Mouse (Mus musculus): ENCODE results near the gene Irs3. TPM values are rescaled to one million over a fixed set of nuclear protein-coding genes. Genes with fewer than 3 reads are reported as not detected.

The Irs3 gene
- polyA plus RNA-seq, 1 experiment from 2014 or later = 0.16 TPM

GRCm38 (mm10) chr5:137601365-137601729 lies 44.2 kb downstream of the Irs3 start:
- Histone ChIP-seq H3K27ac (ENCODE audit: low read depth, low read length) (0 out of 2 replicates have a peak overlapping the region, but pooled peaks have one; percentile 16), H3K27me3 (replicated peaks; ENCODE audit: control insufficient read depth, insufficient read depth, low read length) (no peaks in the 10 kb centered on the region), H3K4me1 (ENCODE audit: control insufficient read depth, insufficient read depth, low read depth, low read length) (peaks cover 16% of the 10 kb centered on the region), H3K9me3 (ENCODE audit: control insufficient read depth, low read length) (no peaks in the 10 kb centered on the region), H3K4me3 (ENCODE audit: low read length) (peak overlapping the region; percentile 63), H3K9ac (ENCODE audit: low read depth, low read length) (peak overlapping the region; percentile 48), H3K4me2 (ENCODE audit: low read length) (peak overlapping the region; percentile 81), H3K36me3 (ENCODE audit: control insufficient read depth, insufficient read depth, low read length) (peaks cover 2% of the 10 kb centered on the region; the same call in 1 of the 2 replicates)
- ATAC-seq = no peak
- WGBS = under 1% methylated on average over 22 of the region's 22 CpGs

GRCm38 (mm10) chr5:137600619-137601364 lies 44.7 kb downstream of the Irs3 start, which contains the start of gene Mospd3:
Gene Mospd3, minus strand, starts transcription at chr5:137601058.
- ATAC-seq = peak; percentile 97
- Histone ChIP-seq H3K27ac (ENCODE audit: low read depth, low read length) (peak within 1 kb of the TSS; percentile 81), H3K4me2 (ENCODE audit: low read length) (peak within 1 kb of the TSS; percentile 86), H3K9me3 (ENCODE audit: control insufficient read depth, low read length) (no peaks in the 10 kb centered on the region), H3K27me3 (replicated peaks; ENCODE audit: control insufficient read depth, insufficient read depth, low read length) (no peaks in the 10 kb centered on the region), H3K4me1 (ENCODE audit: control insufficient read depth, insufficient read depth, low read depth, low read length) (peaks cover 16% of the 10 kb centered on the region), H3K4me3 (ENCODE audit: low read length) (peak within 1 kb of the TSS; percentile 63), H3K9ac (ENCODE audit: low read depth, low read length) (peak within 1 kb of the TSS; percentile 86), H3K36me3 (ENCODE audit: control insufficient read depth, insufficient read depth, low read length) (peaks cover 2% of the 10 kb centered on the region; the same call in 1 of the 2 replicates)
- under 1% methylated on average over 37 of the region's 41 CpGs for WGBS

GRCm38 (mm10) chr5:137600281-137600618 lies 45.3 kb downstream of the Irs3 start:
- Histone ChIP-seq H3K9ac (ENCODE audit: low read depth, low read length) (peak overlapping the region; percentile 86), H3K4me3 (ENCODE audit: low read length) (peak overlapping the region; percentile 63), H3K36me3 (ENCODE audit: control insufficient read depth, insufficient read depth, low read length) (peaks cover 2% of the 10 kb centered on the region; the same call in 1 of the 2 replicates), H3K27ac (ENCODE audit: low read depth, low read length) (peak overlapping the region; percentile 27; the same call in 1 of the 2 replicates), H3K4me1 (ENCODE audit: control insufficient read depth, insufficient read depth, low read depth, low read length) (peaks cover 16% of the 10 kb centered on the region), H3K9me3 (ENCODE audit: control insufficient read depth, low read length) (no peaks in the 10 kb centered on the region), H3K27me3 (replicated peaks; ENCODE audit: control insufficient read depth, insufficient read depth, low read length) (no peaks in the 10 kb centered on the region), H3K4me2 (ENCODE audit: low read length) (peak overlapping the region; percentile 86)
- WGBS = 4% methylated on average over 19 of the region's 19 CpGs
- peak; percentile 13 for ATAC-seq

GRCm38 (mm10) chr5:137599600-137599999 lies 45.9 kb downstream of the Irs3 start:
- 56% methylated on average over 9 of the region's 9 CpGs for WGBS
- Histone ChIP-seq H3K4me1 (ENCODE audit: control insufficient read depth, insufficient read depth, low read depth, low read length) (peaks cover 16% of the 10 kb centered on the region), H3K27me3 (replicated peaks; ENCODE audit: control insufficient read depth, insufficient read depth, low read length) (no peaks in the 10 kb centered on the region), H3K4me3 (ENCODE audit: low read length) (peak overlapping the region; percentile 63), H3K4me2 (ENCODE audit: low read length) (peak overlapping the region; percentile 86), H3K36me3 (ENCODE audit: control insufficient read depth, insufficient read depth, low read length) (peaks cover 2% of the 10 kb centered on the region), H3K27ac (ENCODE audit: low read depth, low read length) (no peak overlapping the region), H3K9ac (ENCODE audit: low read depth, low read length) (peak overlapping the region; percentile 86), H3K9me3 (ENCODE audit: control insufficient read depth, low read length) (no peaks in the 10 kb centered on the region)
- ATAC-seq = no peak

- Histone ChIP-seq H3K4me2 (ENCODE audit: low read length) (no peak overlapping the region), H3K4me3 (ENCODE audit: low read length) (no peak overlapping the region), H3K27me3 (replicated peaks; ENCODE audit: control insufficient read depth, insufficient read depth, low read length) (no peaks in the 10 kb centered on the region), H3K9me3 (ENCODE audit: control insufficient read depth, low read length) (no peaks in the 10 kb centered on the region), H3K9ac (ENCODE audit: low read depth, low read length) (no peak overlapping the region), H3K27ac (ENCODE audit: low read depth, low read length) (no peak overlapping the region), H3K36me3 (ENCODE audit: control insufficient read depth, insufficient read depth, low read length) (peaks cover 2% of the 10 kb centered on the region), H3K4me1 (ENCODE audit: control insufficient read depth, insufficient read depth, low read depth, low read length) (peaks cover 16% of the 10 kb centered on the region)
- no peak for ATAC-seq
- 96% methylated on average over 2 of the region's 2 CpGs for WGBS
Observed at GRCm38 (mm10) chr5:137598100-137598826, 47.3 kb downstream of the Irs3 start.

- WGBS = 96% methylated on average over 6 of the region's 6 CpGs
- Histone ChIP-seq H3K4me2 (ENCODE audit: low read length) (no peak overlapping the region), H3K27ac (ENCODE audit: low read depth, low read length) (no peak overlapping the region), H3K4me3 (ENCODE audit: low read length) (no peak overlapping the region), H3K9ac (ENCODE audit: low read depth, low read length) (no peak overlapping the region), H3K9me3 (ENCODE audit: control insufficient read depth, low read length) (no peaks in the 10 kb centered on the region), H3K27me3 (replicated peaks; ENCODE audit: control insufficient read depth, insufficient read depth, low read length) (no peaks in the 10 kb centered on the region), H3K4me1 (ENCODE audit: control insufficient read depth, insufficient read depth, low read depth, low read length) (peaks cover 16% of the 10 kb centered on the region), H3K36me3 (ENCODE audit: control insufficient read depth, insufficient read depth, low read length) (peaks cover 2% of the 10 kb centered on the region)
- no peak for ATAC-seq
Observed at GRCm38 (mm10) chr5:137597625-137598024, 47.9 kb downstream of the Irs3 start.

GRCm38 (mm10) chr5:137596601-137597261 lies 48.8 kb downstream of the Irs3 start:
- Histone ChIP-seq H3K36me3 (ENCODE audit: control insufficient read depth, insufficient read depth, low read length) (peaks cover 2% of the 10 kb centered on the region), H3K9ac (ENCODE audit: low read depth, low read length) (no peak overlapping the region; the same call in 1 of the 2 replicates), H3K27me3 (replicated peaks; ENCODE audit: control insufficient read depth, insufficient read depth, low read length) (no peaks in the 10 kb centered on the region), H3K4me2 (ENCODE audit: low read length) (peak overlapping the region; percentile 38), H3K4me1 (ENCODE audit: control insufficient read depth, insufficient read depth, low read depth, low read length) (peaks cover 16% of the 10 kb centered on the region), H3K9me3 (ENCODE audit: control insufficient read depth, low read length) (no peaks in the 10 kb centered on the region), H3K4me3 (ENCODE audit: low read length) (peak overlapping the region; percentile 14; the same call in 1 of the 2 replicates), H3K27ac (ENCODE audit: low read depth, low read length) (no peak overlapping the region)
- 41% methylated on average over 30 of the region's 30 CpGs for WGBS
- no peak for ATAC-seq

GRCm38 (mm10) chr5:137595921-137596320 lies 49.6 kb downstream of the Irs3 start:
- Histone ChIP-seq H3K4me3 (ENCODE audit: low read length) (no peak overlapping the region), H3K36me3 (ENCODE audit: control insufficient read depth, insufficient read depth, low read length) (peaks cover 2% of the 10 kb centered on the region), H3K4me1 (ENCODE audit: control insufficient read depth, insufficient read depth, low read depth, low read length) (peaks cover 13% of the 10 kb centered on the region), H3K9ac (ENCODE audit: low read depth, low read length) (no peak overlapping the region), H3K9me3 (ENCODE audit: control insufficient read depth, low read length) (no peaks in the 10 kb centered on the region), H3K4me2 (ENCODE audit: low read length) (no peak overlapping the region), H3K27me3 (replicated peaks; ENCODE audit: control insufficient read depth, insufficient read depth, low read length) (no peaks in the 10 kb centered on the region), H3K27ac (ENCODE audit: low read depth, low read length) (no peak overlapping the region)
- no peak for ATAC-seq
- WGBS = 71% methylated on average over 7 of the region's 7 CpGs

All from hindbrain, embryonic 16.5 days (tissue).